Mouse (Mus musculus): Measurements from ENCODE around the gene Rnase13.

Rnase13 gene

DNA sequence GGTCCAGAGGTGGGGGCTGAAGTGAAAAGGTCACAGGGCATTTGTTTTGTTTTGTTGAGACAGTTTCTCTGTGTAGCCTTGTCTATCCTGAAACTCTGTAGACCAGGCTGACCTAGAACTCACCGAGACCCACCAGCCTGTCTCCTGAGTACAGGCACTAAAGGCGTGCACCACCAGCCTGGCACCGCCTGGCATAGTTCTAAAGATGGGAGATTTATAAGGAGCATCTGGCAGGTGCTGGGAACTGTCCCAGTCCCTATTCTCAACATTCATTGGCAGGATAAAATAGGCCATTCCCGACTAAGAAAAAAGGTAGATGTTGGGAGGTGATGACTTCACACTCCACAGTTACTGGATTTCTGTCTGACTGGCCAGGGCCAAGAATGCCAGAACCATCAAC lies 3.6 kb downstream of the Rnase13 start:
- peaks cover 17% of the 10 kb centered on the region for H3K4me1 ChIP-seq (replicated peaks; ENCODE audit: low read depth, low read length)
- peaks cover 31% of the 10 kb centered on the region for H3K27me3 ChIP-seq (ENCODE audit: insufficient read depth, low read length)
- no peaks in the 10 kb centered on the region for H3K9me3 ChIP-seq (ENCODE audit: low read length)
- no peak for TF ChIP-seq CTCF (conservative IDR thresholded peaks at IDR 0.05; ENCODE audit: low read length)
- no peak for TF ChIP-seq POU5F1 (IDR thresholded peaks at IDR 0.05; ENCODE audit: borderline replicate concordance, low read length)
- H3K36me3 ChIP-seq (ENCODE audit: insufficient read depth, low read length): no peaks in the 10 kb centered on the region
- no peak overlapping the region for H3K4me3 ChIP-seq (replicated peaks; ENCODE audit: low read length)

DNA sequence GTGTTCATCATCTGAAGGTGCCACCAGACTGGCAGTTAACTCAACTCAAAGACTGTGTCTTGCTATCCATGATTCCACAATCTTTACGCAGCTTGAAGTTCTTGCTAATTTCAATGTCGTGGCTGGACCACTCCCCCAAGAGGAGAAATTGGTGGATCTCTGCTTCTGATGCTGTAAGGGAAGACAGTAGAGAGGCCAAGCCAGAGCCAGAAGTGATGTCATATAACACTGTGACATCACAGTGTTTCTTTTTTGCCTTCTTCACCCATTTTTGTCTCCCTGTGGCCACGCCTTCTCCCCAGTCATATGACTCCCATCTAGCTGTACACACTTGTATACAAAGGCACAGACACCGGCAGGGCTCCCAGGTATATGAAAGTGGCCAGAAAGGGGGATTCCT lies 4.4 kb downstream of the Rnase13 start, which contains the start of gene Tppp2:
TSS of gene Tppp2 (plus strand) at position 301 of the 400 bp plus-strand sequence.
- Histone ChIP-seq H3K4me3 (replicated peaks; ENCODE audit: low read length) (no peak within 1 kb of the TSS), H3K36me3 (ENCODE audit: insufficient read depth, low read length) (no peaks in the 10 kb centered on the region), H3K27me3 (ENCODE audit: insufficient read depth, low read length) (peaks cover 36% of the 10 kb centered on the region), H3K9me3 (ENCODE audit: low read length) (no peaks in the 10 kb centered on the region), H3K4me1 (replicated peaks; ENCODE audit: low read depth, low read length) (peaks cover 23% of the 10 kb centered on the region)
- TF ChIP-seq CTCF (conservative IDR thresholded peaks at IDR 0.05; ENCODE audit: low read length): no peak
- no peak for TF ChIP-seq POU5F1 (IDR thresholded peaks at IDR 0.05; ENCODE audit: borderline replicate concordance, low read length)
- TF ChIP-seq NANOG (IDR thresholded peaks at IDR 0.05; ENCODE audit: borderline replicate concordance, low read length): no peak

DNA sequence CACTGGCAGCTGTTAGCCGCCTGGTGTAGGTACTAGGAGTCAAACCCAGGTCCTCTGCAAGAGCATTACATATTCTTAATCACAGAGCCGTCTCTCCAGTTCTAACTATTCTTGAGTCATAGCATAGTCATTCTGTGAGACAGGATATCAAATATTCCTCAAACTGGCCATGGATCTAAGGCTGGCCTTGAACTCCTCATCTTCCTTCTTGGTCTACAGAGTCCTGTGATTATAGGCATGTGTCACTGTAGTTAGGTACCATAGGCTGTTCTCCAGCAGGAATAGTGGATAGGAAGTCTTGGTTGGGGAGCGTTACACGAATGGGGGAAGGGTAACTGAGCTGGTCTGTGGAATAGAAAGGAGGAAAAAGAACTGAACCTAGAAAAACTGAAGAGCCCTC lies 6.0 kb downstream of the Rnase13 start:
- peaks cover 36% of the 10 kb centered on the region for H3K27me3 ChIP-seq (ENCODE audit: insufficient read depth, low read length)
- TF ChIP-seq POU5F1 (IDR thresholded peaks at IDR 0.05; ENCODE audit: borderline replicate concordance, low read length): no peak
- no peak for TF ChIP-seq CTCF (conservative IDR thresholded peaks at IDR 0.05; ENCODE audit: low read length)
- TF ChIP-seq NANOG (IDR thresholded peaks at IDR 0.05; ENCODE audit: borderline replicate concordance, low read length): no peak
- peaks cover 38% of the 10 kb centered on the region for H3K4me1 ChIP-seq (replicated peaks; ENCODE audit: low read depth, low read length)
- no peaks in the 10 kb centered on the region for H3K9me3 ChIP-seq (ENCODE audit: low read length)
- no peaks in the 10 kb centered on the region for H3K36me3 ChIP-seq (ENCODE audit: insufficient read depth, low read length)
- H3K4me3 ChIP-seq (replicated peaks; ENCODE audit: low read length): no peak overlapping the region

DNA sequence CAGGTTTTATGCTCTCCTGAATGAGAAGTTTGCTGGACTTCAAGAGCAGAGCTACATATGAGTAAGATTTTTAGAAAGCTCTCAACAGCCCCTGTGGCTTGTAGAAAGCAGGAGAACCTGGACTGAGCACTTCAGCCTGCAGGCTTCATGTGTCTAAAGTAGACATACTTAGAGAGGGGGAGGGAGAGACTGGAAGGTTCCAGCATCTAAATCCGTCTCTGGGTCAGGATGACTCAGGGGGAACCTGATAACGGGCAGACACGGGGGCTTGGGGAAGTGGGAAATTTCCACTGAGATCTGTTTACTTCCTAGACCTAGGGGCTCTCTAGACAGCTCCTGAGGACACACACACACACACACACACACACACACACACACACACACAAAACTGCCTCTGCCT lies 7.5 kb downstream of the Rnase13 start:
- H3K9me3 ChIP-seq (ENCODE audit: low read length): no peaks in the 10 kb centered on the region
- no peak for TF ChIP-seq POU5F1 (IDR thresholded peaks at IDR 0.05; ENCODE audit: borderline replicate concordance, low read length)
- no peak for TF ChIP-seq NANOG (IDR thresholded peaks at IDR 0.05; ENCODE audit: borderline replicate concordance, low read length)
- no peak for TF ChIP-seq CTCF (conservative IDR thresholded peaks at IDR 0.05; ENCODE audit: low read length)

DNA sequence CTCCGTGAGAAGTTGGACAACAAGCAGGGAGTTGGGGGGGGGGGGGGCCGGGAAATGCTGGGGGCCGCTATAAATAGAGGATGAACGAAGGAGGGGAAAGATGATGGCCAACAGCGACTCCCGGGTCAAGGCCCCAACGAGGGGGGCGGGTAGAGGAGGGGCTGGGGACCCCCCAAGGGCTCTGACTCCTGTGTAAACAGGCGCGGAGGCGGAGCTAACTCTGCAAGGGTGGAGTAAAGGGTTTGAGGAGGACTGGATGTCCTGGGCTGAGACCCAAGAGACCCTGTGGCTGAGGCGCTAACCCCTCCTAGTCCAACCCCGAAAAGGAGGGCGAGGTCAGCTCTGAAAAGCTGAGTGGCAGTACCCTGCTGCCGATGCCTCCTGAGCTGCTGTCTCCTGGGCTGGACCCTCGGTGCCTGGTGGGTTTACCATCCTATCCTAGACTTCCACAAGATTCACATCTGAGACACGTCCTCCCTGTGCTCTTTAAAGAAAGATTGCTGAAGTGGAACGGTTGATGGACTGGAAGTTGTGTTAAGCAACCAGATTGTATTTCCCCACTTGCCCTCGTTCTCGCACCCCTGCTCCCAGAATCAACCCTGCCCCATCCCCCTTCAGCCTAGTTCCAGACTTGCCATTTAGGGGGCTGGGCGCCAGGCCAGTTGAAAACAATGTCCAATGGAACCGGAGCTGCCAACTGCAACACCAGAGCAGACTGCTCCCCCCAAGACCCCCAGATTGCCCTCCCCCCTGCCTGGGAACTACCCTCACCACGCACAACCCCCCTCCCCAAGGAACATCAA lies 8.4 kb downstream of the Rnase13 start, which contains the start of gene Ndrg2:
TSS of gene Ndrg2 (minus strand) at position 199 of the 803 bp plus-strand sequence.
- Histone ChIP-seq H3K27me3 (ENCODE audit: insufficient read depth, low read length) (peaks cover 31% of the 10 kb centered on the region), H3K4me1 (replicated peaks; ENCODE audit: low read depth, low read length) (peaks cover 47% of the 10 kb centered on the region), H3K4me3 (replicated peaks; ENCODE audit: low read length) (peak within 1 kb of the TSS; percentile 83), H3K9me3 (ENCODE audit: low read length) (no peaks in the 10 kb centered on the region), H3K36me3 (ENCODE audit: insufficient read depth, low read length) (peaks cover 20% of the 10 kb centered on the region)
- no peak for TF ChIP-seq POU5F1 (IDR thresholded peaks at IDR 0.05; ENCODE audit: borderline replicate concordance, low read length)
- no peak for TF ChIP-seq NANOG (IDR thresholded peaks at IDR 0.05; ENCODE audit: borderline replicate concordance, low read length)
- no peak for TF ChIP-seq CTCF (conservative IDR thresholded peaks at IDR 0.05; ENCODE audit: low read length)

More for the DNA sequence above, 7.5 kb downstream of the Rnase13 start:
- Histone ChIP-seq H3K36me3 (ENCODE audit: insufficient read depth, low read length) (peaks cover 11% of the 10 kb centered on the region), H3K27me3 (ENCODE audit: insufficient read depth, low read length) (peaks cover 36% of the 10 kb centered on the region), H3K4me1 (replicated peaks; ENCODE audit: low read depth, low read length) (peaks cover 49% of the 10 kb centered on the region), H3K4me3 (replicated peaks; ENCODE audit: low read length) (no peak overlapping the region)

DNA sequence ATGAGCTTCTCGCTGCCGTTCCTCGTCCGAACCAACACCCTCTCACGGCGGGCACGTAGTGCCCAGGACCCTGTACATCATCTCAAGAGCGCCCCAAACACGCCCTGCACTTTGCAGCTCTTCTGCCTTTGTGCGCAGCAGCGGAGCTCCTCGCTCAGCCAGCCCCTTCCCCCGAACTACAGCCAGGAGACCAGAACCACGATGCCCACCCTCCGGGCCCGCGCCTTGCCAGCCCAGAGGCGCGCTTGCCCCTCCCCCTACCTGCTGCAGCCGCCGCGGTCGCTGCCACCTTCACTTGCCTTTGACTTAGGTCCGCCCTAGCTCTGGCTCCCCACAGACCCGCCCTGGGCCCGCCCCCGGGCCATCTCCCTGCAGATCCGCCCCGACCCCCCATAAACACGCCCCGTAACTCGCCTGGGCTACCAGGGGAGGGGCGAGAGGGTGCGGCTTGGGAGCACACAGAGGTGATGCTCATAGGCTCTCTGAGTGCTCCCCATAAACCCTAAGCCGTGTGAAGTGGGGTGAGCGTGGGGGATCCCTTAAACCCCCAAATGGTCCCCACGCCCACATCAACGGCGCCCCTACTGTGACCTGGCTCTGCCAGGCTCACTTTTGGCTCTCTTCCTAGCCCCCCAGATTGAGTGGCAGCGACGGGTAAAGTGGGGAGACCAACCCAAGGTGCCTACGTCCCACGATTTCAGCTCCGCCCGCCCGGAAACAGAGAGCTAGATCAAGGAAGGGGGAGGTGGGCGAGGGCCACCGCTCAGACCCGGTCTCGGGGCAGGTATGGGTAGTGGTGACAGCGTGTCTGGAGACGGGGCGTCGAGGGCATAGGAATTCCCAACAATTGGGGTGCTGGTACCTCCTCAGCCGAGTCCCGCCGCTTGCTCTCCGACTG lies 9.3 kb downstream of the Rnase13 start:
- Histone ChIP-seq H3K4me3 (replicated peaks; ENCODE audit: low read length) (peak overlapping the region; percentile 83), H3K4me1 (replicated peaks; ENCODE audit: low read depth, low read length) (peaks cover 49% of the 10 kb centered on the region), H3K36me3 (ENCODE audit: insufficient read depth, low read length) (peaks cover 29% of the 10 kb centered on the region), H3K27me3 (ENCODE audit: insufficient read depth, low read length) (peaks cover 28% of the 10 kb centered on the region), H3K9me3 (ENCODE audit: low read length) (0 out of 2 replicates have a peak, but pooled peaks cover 2% of the 10 kb centered on the region)
- TF ChIP-seq NANOG (IDR thresholded peaks at IDR 0.05; ENCODE audit: borderline replicate concordance, low read length): no peak
- no peak for TF ChIP-seq POU5F1 (IDR thresholded peaks at IDR 0.05; ENCODE audit: borderline replicate concordance, low read length)
- no peak for TF ChIP-seq CTCF (conservative IDR thresholded peaks at IDR 0.05; ENCODE audit: low read length)

DNA sequence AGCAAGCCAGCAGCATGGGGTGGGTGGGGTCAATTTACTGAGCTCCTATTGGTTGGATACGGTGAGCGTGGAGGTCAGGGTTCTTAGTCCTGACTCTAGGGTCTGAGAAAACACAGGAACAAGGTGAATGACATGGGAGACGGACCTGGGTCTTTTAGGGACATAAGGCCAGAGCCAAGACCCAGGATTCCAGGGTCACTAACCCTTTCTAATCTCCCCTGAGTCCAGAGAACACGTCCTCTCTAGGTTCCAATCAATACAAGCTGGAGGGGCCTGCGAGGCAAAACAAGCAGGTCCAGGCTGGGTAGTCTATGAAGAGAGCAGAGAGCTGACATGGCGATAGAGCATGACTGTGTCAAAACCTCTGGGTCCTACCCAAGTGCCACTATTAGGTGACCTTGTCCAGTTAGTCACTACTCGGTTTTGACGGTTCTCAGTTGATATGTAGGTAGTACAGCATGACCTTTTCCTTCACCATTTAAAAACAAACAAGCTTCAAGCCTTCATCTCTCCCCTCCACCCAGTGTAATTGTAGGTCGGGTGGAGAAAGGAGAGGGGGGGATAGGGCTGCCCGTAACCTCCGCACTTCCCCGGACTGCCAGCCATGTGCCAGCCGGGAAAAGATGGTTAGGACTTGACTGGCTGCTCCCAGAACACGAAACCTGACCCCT lies 10.0 kb downstream of the Rnase13 start:
- Histone ChIP-seq H3K4me1 (replicated peaks; ENCODE audit: low read depth, low read length) (peaks cover 47% of the 10 kb centered on the region), H3K27me3 (ENCODE audit: insufficient read depth, low read length) (peaks cover 28% of the 10 kb centered on the region), H3K9me3 (ENCODE audit: low read length) (peaks cover 9% of the 10 kb centered on the region; the same call in 1 of the 2 replicates), H3K4me3 (replicated peaks; ENCODE audit: low read length) (peak overlapping the region; percentile 83), H3K36me3 (ENCODE audit: insufficient read depth, low read length) (peaks cover 36% of the 10 kb centered on the region)
- TF ChIP-seq NANOG (IDR thresholded peaks at IDR 0.05; ENCODE audit: borderline replicate concordance, low read length): no peak
- no peak for TF ChIP-seq CTCF (conservative IDR thresholded peaks at IDR 0.05; ENCODE audit: low read length)
- TF ChIP-seq POU5F1 (IDR thresholded peaks at IDR 0.05; ENCODE audit: borderline replicate concordance, low read length): no peak

All from E14TG2a.4 (cell line).